In genomic region chr14:50061590-50061954, GRCm38 (mm10) we compare ENCODE assay signal across 8 mouse cellular contexts. TPM values are rescaled to one million over a fixed set of nuclear protein-coding genes. Genes with fewer than 3 reads are reported as not detected.
DNase-seq lines count a peak whose midpoint lies in the region; ATAC-seq and TF ChIP-seq lines count a peak whose summit lies in the region.

No protein-coding gene starts in this region.

- peaks cover 7% of the 10 kb centered on the region for H3K4me1 ChIP-seq in forebrain, embryonic 13.5 days
- no peaks in the 10 kb centered on the region for H3K4me1 ChIP-seq in liver, adult 2 months (ENCODE audit: control insufficient read depth, insufficient read depth, low read length)
- H3K4me1 ChIP-seq in stomach, embryonic 14.5 days (ENCODE audit: control insufficient read depth, insufficient read depth, low read length): no peaks in the 10 kb centered on the region

- no peak for TF ChIP-seq POLR2A in liver, adult 2 months (IDR thresholded peaks at IDR 0.05; ENCODE audit: extremely low read depth, insufficient read depth, low read length)

- no peaks in the 10 kb centered on the region for H3K27me3 ChIP-seq in forebrain, embryonic 13.5 days
- no peaks in the 10 kb centered on the region for H3K27me3 ChIP-seq in liver, adult 2 months (ENCODE audit: control insufficient read depth, insufficient read depth, low read length)
- no peaks in the 10 kb centered on the region for H3K27me3 ChIP-seq in stomach, embryonic 14.5 days (ENCODE audit: control insufficient read depth, insufficient read depth, low read length)

- no peak for DNase-seq in layer of hippocampus, adult 2 months (ENCODE audit: low spot score in 2 of 2)
- no peak for DNase-seq in layer of hippocampus, postnatal 10 days (ENCODE audit: low spot score in 2 of 2)
- DNase-seq in liver, adult 2 months (ENCODE audit: extremely low read depth, low read depth, low spot score): no peak
- DNase-seq in spleen, postnatal 14 days (ENCODE audit: low spot score in 2 of 2): no peak
- no peak for DNase-seq in urinary bladder, postnatal 14 days (ENCODE audit: low spot score)

- H3K36me3 ChIP-seq in forebrain, embryonic 13.5 days (ENCODE audit: poor library complexity, severe bottlenecking): no peaks in the 10 kb centered on the region
- no peaks in the 10 kb centered on the region for H3K36me3 ChIP-seq in liver, adult 2 months (ENCODE audit: control insufficient read depth, insufficient read depth, low read length)
- H3K36me3 ChIP-seq in stomach, embryonic 14.5 days (ENCODE audit: control insufficient read depth, insufficient read depth, low read length): no peaks in the 10 kb centered on the region

- WGBS in forebrain, embryonic 13.5 days: under 1% methylated on average over 13 of the region's 13 CpGs
- WGBS in liver, adult 2 months: under 1% methylated on average over 13 of the region's 13 CpGs
- 0% methylated on average over 13 of the region's 13 CpGs for WGBS in stomach, embryonic 14.5 days

- H3K79me2 ChIP-seq in liver, adult 2 months (ENCODE audit: control insufficient read depth, insufficient read depth, low read length): no peaks in the 10 kb centered on the region

- H3K9ac ChIP-seq in forebrain, embryonic 13.5 days: peak overlapping the region; percentile 68
- H3K9ac ChIP-seq in liver, adult 2 months (ENCODE audit: low read depth, low read length): no peak overlapping the region
- H3K9ac ChIP-seq in stomach, embryonic 14.5 days (replicated peaks; ENCODE audit: low read depth, low read length): peak overlapping the region; percentile 52

- no peaks in the 10 kb centered on the region for H3K9me3 ChIP-seq in forebrain, embryonic 13.5 days (replicated peaks)
- no peaks in the 10 kb centered on the region for H3K9me3 ChIP-seq in stomach, embryonic 14.5 days (ENCODE audit: control insufficient read depth, low read depth, low read length)

- peak; percentile 29 for ATAC-seq in common myeloid progenitor, adult 5-6 weeks (replicated peaks; ENCODE audit: low read depth, poor library complexity, severe bottlenecking)
- ATAC-seq in forebrain, embryonic 13.5 days: peak; percentile 51
- ATAC-seq in stomach, embryonic 14.5 days (ENCODE audit: insufficient number of reproducible peaks, insufficient read depth, low FRiP score, low read depth): 0 out of 2 replicates have a peak, but pooled peaks have one; percentile 7

- peak overlapping the region; percentile 68 for H3K4me3 ChIP-seq in layer of hippocampus, adult 2 months
- peak overlapping the region; percentile 75 for H3K4me3 ChIP-seq in forebrain, embryonic 13.5 days
- H3K4me3 ChIP-seq in liver, adult 2 months (ENCODE audit: insufficient read depth, low read depth, low read length): peak overlapping the region; percentile 69
- peak overlapping the region; percentile 67 for H3K4me3 ChIP-seq in stomach, embryonic 14.5 days (ENCODE audit: low read depth, low read length)

- peak overlapping the region; percentile 75 for H3K4me2 ChIP-seq in forebrain, embryonic 13.5 days
- peak overlapping the region; percentile 49 for H3K4me2 ChIP-seq in stomach, embryonic 14.5 days (replicated peaks; ENCODE audit: low read depth, low read length)

- TF ChIP-seq CTCF in layer of hippocampus, adult 2 months (conservative IDR thresholded peaks at IDR 0.05): no peak
- TF ChIP-seq CTCF in liver, adult 2 months (IDR thresholded peaks at IDR 0.05; ENCODE audit: low read depth, low read length): no peak

- no peak overlapping the region for H3K27ac ChIP-seq in layer of hippocampus, adult 2 months
- peak overlapping the region; percentile 82; the same call in 1 of the 2 replicates for H3K27ac ChIP-seq in forebrain, embryonic 13.5 days
- no peak overlapping the region for H3K27ac ChIP-seq in liver, adult 2 months (replicated peaks; ENCODE audit: insufficient read depth, low read depth, low read length)
- H3K27ac ChIP-seq in stomach, embryonic 14.5 days (ENCODE audit: low read length): peak overlapping the region; percentile 88

RNA-seq across cellular contexts. Expression of gene Olfr725, which starts 21.4 kb away (rescaled TPM):
- total RNA-seq in layer of hippocampus, adult 2 months (2021): not detected
- total RNA-seq in layer of hippocampus, postnatal 10 days (2021): not detected
- total RNA-seq in common myeloid progenitor, adult 5-6 weeks (2017): not detected in 2 replicates
- not detected in 2 replicates for polyA plus RNA-seq in forebrain, embryonic 13.5 days (2015; fragmentation: Nextera tagmentation; extraction: Ambion mirVana)
- not detected in 2 replicates for total RNA-seq in liver, adult 2 months (2014; rRNA removed)
- polyA plus RNA-seq in liver, adult 2 months (2012; rRNA removed): not detected in 2 replicates
- polyA plus RNA-seq in stomach, embryonic 14.5 days (2014; fragmentation: Nextera tagmentation; extraction: Ambion mirVana): not detected in 2 replicates

RNA-seq across cellular contexts. Expression of gene Olfr726, which starts 29.2 kb away (rescaled TPM):
- total RNA-seq in layer of hippocampus, adult 2 months (2021): not detected
- not detected for total RNA-seq in layer of hippocampus, postnatal 10 days (2021)
- not detected in 2 replicates for total RNA-seq in common myeloid progenitor, adult 5-6 weeks (2017)
- polyA plus RNA-seq in forebrain, embryonic 13.5 days (2015; fragmentation: Nextera tagmentation; extraction: Ambion mirVana): not detected in 2 replicates
- total RNA-seq in liver, adult 2 months (2014; rRNA removed): not detected in 2 replicates
- polyA plus RNA-seq in liver, adult 2 months (2012; rRNA removed): not detected in 2 replicates
- not detected in 2 replicates for polyA plus RNA-seq in stomach, embryonic 14.5 days (2014; fragmentation: Nextera tagmentation; extraction: Ambion mirVana)

Comparison
In these comparisons a context has a peak if more than half of its experiments do, and no peak if none do; other contexts are left out.
1. H3K27ac ChIP-seq: peak in forebrain, embryonic 13.5 days (single experiment) and stomach, embryonic 14.5 days (single experiment); none in layer of hippocampus, adult 2 months (single experiment) and liver, adult 2 months (single experiment).
2. Peak in every context shown above with its lines, with median percentiles within 50 percentile points of each other: H3K4me3 ChIP-seq and ATAC-seq.